ENCODE assay signal across 8 mouse cellular contexts in genomic region chrX:135752832-135753231, GRCm38 (mm10). TPM values are rescaled to one million over a fixed set of nuclear protein-coding genes. Genes with fewer than 3 reads are reported as not detected.
A peak's percentile ranks its signal among the peaks of the same experiment; 100 is the strongest.
DNase-seq lines count a peak whose midpoint lies in the region; TF ChIP-seq lines count a peak whose summit lies in the region.

No protein-coding gene starts in this region.

- DNase-seq in CD4-positive, CD25-positive, alpha-beta regulatory T cell, adult 2 months (ENCODE audit: low read depth, low spot score): peak; percentile 83
- DNase-seq in adrenal gland, adult 18-20 months (ENCODE audit: low spot score in 2 of 2): peak; percentile 57 to 65
- peak; percentile 80 for DNase-seq in embryo, embryonic 10.5 days (ENCODE audit: low spot score)
- peak; percentile 51 to 78 for DNase-seq in heart, adult 2 months
- peak; percentile 68 to 87 for DNase-seq in kidney, postnatal 25 days
- DNase-seq in lung, adult 2 months: peak; percentile 55
- DNase-seq in retina, adult 2 months (ENCODE audit: low read depth, low spot score): peak; percentile 22
- DNase-seq in thymus, postnatal 25 days: peak; percentile 66

- H3K9ac ChIP-seq in heart, adult 2 months (ENCODE audit: low read depth, low read length): no peak overlapping the region

- no peak for TF ChIP-seq POLR2A in heart, adult 2 months (IDR thresholded peaks at IDR 0.05; ENCODE audit: insufficient read depth, low read depth, low read length)
- TF ChIP-seq POLR2A in lung, adult 2 months (IDR thresholded peaks at IDR 0.05; ENCODE audit: borderline replicate concordance, extremely low read depth, low read depth, low read length): no peak

- WGBS in heart, adult 2 months: 3% methylated on average over 2 of the region's 2 CpGs
- WGBS in lung, adult 2 months: 3% methylated on average over 2 of the region's 2 CpGs

- H3K79me2 ChIP-seq in heart, adult 2 months (replicated peaks; ENCODE audit: control insufficient read depth, insufficient read depth, low read length): no peaks in the 10 kb centered on the region

- no peaks in the 10 kb centered on the region for H3K4me1 ChIP-seq in heart, adult 2 months (ENCODE audit: control insufficient read depth, insufficient read depth, low read length)
- H3K4me1 ChIP-seq in lung, adult 2 months (ENCODE audit: control insufficient read depth, insufficient read depth, low read length): no peaks in the 10 kb centered on the region

- H3K4me3 ChIP-seq in heart, adult 2 months: no peak overlapping the region
- no peak overlapping the region for H3K4me3 ChIP-seq in lung, adult 2 months (replicated peaks; ENCODE audit: extremely low read depth, low read depth, low read length)

- no peak for TF ChIP-seq EP300 in heart, adult 2 months (IDR thresholded peaks at IDR 0.05; ENCODE audit: insufficient read depth, low read depth, low read length)

- H3K36me3 ChIP-seq in heart, adult 2 months (ENCODE audit: control insufficient read depth, insufficient read depth, low read length): no peaks in the 10 kb centered on the region

- peak; percentile 92 for TF ChIP-seq CTCF in heart, adult 2 months (IDR thresholded peaks at IDR 0.05)
- peak; percentile 75 for TF ChIP-seq CTCF in lung, adult 2 months (IDR thresholded peaks at IDR 0.05; ENCODE audit: insufficient read depth, low read length)

- no peaks in the 10 kb centered on the region for H3K27me3 ChIP-seq in heart, adult 2 months (ENCODE audit: control insufficient read depth, insufficient read depth, low read length)

- H3K27ac ChIP-seq in heart, adult 2 months: no peak overlapping the region

- intact Hi-C loops in heart, adult 2 months (cut with DNase I): loop anchor here (5.0 to 10.0 kb wide), 2 partner anchors 48 to 49 kb away; no protein-coding TSS in a partner anchor

RNA-seq across cellular contexts. Expression of gene Armcx5, which starts 10.3 kb away (rescaled TPM):
- 10 to 100 TPM in 1 of 2 experiments, 1 to 10 TPM in 1; 7.1 to 20.0 TPM for total RNA-seq in adrenal gland, adult 18-20 months (2021)
- 1 to 10 TPM; 4.9 to 6.5 TPM for total RNA-seq in heart, adult 2 months (2021)
- 1.8 and 3.0 TPM in 2 replicates for polyA plus RNA-seq in heart, adult 2 months (2012; rRNA removed)
- polyA plus RNA-seq in lung, adult 2 months (2012; rRNA removed): 0.89 and 2.4 TPM in 2 replicates

RNA-seq across cellular contexts. Expression of gene Gprasp1, which starts 10.3 kb away (rescaled TPM):
- total RNA-seq in adrenal gland, adult 18-20 months (2021): 100 to 1,000 TPM in 1 of 2 experiments, 10 to 100 TPM in 1; 83.7 to 124 TPM
- total RNA-seq in heart, adult 2 months (2021): 10 to 100 TPM; 18.3 to 25.0 TPM
- polyA plus RNA-seq in heart, adult 2 months (2012; rRNA removed): 7.9 and 11.6 TPM in 2 replicates
- 13.3 TPM in 2 replicates for polyA plus RNA-seq in lung, adult 2 months (2012; rRNA removed)

RNA-seq across cellular contexts. Expression of gene Tmsb15a, which starts 27.8 kb away (rescaled TPM):
- total RNA-seq in adrenal gland, adult 18-20 months (2021): not detected
- total RNA-seq in heart, adult 2 months (2021): not detected
- polyA plus RNA-seq in heart, adult 2 months (2012; rRNA removed): not detected in 2 replicates
- not detected in 2 replicates for polyA plus RNA-seq in lung, adult 2 months (2012; rRNA removed)

RNA-seq across cellular contexts. Expression of gene Bhlhb9, which starts 44.6 kb away (rescaled TPM):
- total RNA-seq in adrenal gland, adult 18-20 months (2021): 10 to 100 TPM; 13.9 to 14.9 TPM
- total RNA-seq in heart, adult 2 months (2021): 10 to 100 TPM in 1 of 2 experiments, 1 to 10 TPM in 1; 9.0 to 16.2 TPM
- 4.7 and 6.6 TPM in 2 replicates for polyA plus RNA-seq in heart, adult 2 months (2012; rRNA removed)
- 2.6 TPM in 2 replicates for polyA plus RNA-seq in lung, adult 2 months (2012; rRNA removed)

RNA-seq across cellular contexts. Expression of gene Tcp11x2, which starts 59.2 kb away (rescaled TPM):
- not detected for total RNA-seq in adrenal gland, adult 18-20 months (2021)
- not detected for total RNA-seq in heart, adult 2 months (2021)
- polyA plus RNA-seq in heart, adult 2 months (2012; rRNA removed): not detected in 2 replicates
- polyA plus RNA-seq in lung, adult 2 months (2012; rRNA removed): not detected in 2 replicates

Comparison
In these comparisons a context has a peak if more than half of its experiments do, and no peak if none do; other contexts are left out.
1. DNase-seq: peak in every context shown above with its lines; median percentile 83 in CD4-positive, CD25-positive, alpha-beta regulatory T cell, adult 2 months; 80 in embryo, embryonic 10.5 days; 78 in kidney, postnatal 25 days; 66 in thymus, postnatal 25 days; 64 in heart, adult 2 months; 61 in adrenal gland, adult 18-20 months; 55 in lung, adult 2 months; 22 in retina, adult 2 months.